Mouse (Mus musculus): ENCODE data around the gene Tysnd1. TPM values are rescaled to one million over a fixed set of nuclear protein-coding genes. Genes with fewer than 3 reads are reported as not detected.

Tysnd1 gene
- total and polyA plus RNA-seq, 3 experiments, result 72.7 to 119 TPM; not detected in 1

GRCm38 (mm10) chr10:61670758-61671157 lies 24.6 kb upstream of the Tysnd1 start:
- TF ChIP-seq CTCF (IDR thresholded peaks at IDR 0.05 in 2 of 3, conservative IDR thresholded peaks at IDR 0.05 in 1 of 3; ENCODE audit: control insufficient read depth in 1 of 3, insufficient read depth in 1 of 3, low read depth in 2 of 3, low read length in 3 of 3, poor library complexity in 1 of 3, severe bottlenecking in 1 of 3), result peak; percentile 19 to 55 (median 32); a peak in 5 of 6 replicates
- TF ChIP-seq MAX (IDR thresholded peaks at IDR 0.05; ENCODE audit: low read length), result no peak
- TF ChIP-seq SIN3A (IDR thresholded peaks at IDR 0.05; ENCODE audit: low read length), result peak; percentile 39; the same call in 1 of the 2 replicates
- peak; percentile 30; the same call in 1 of the 2 replicates for TF ChIP-seq SMC3 (IDR thresholded peaks at IDR 0.05; ENCODE audit: low read depth, low read length)
- TF ChIP-seq MYB (IDR thresholded peaks at IDR 0.05; ENCODE audit: low read depth, low read length), result no peak
- TF ChIP-seq RAD21 (IDR thresholded peaks at IDR 0.05; ENCODE audit: low read depth, low read length), result peak; percentile 18
- no peak for TF ChIP-seq E2F4 (IDR thresholded peaks at IDR 0.05; ENCODE audit: borderline replicate concordance, low read depth, low read length)
- no peak for TF ChIP-seq MEF2A (IDR thresholded peaks at IDR 0.05; ENCODE audit: extremely low read depth, insufficient replicate concordance, low read depth, low read length, poor library complexity, severe bottlenecking)
- TF ChIP-seq MYC (IDR thresholded peaks at IDR 0.05; ENCODE audit: low read depth, low read length), result peak; percentile 74
- no peaks in the 10 kb centered on the region for H3K79me2 ChIP-seq (ENCODE audit: control insufficient read depth, insufficient read depth, low read length, poor library complexity)
- no peak overlapping the region for H3K9ac ChIP-seq (ENCODE audit: control insufficient read depth, low read depth, low read length, poor library complexity, severe bottlenecking)
- H3K36me3 ChIP-seq (ENCODE audit: control insufficient read depth in 1 of 2, insufficient read depth in 2 of 2, low read length in 2 of 2), result peaks cover 22 to 26% of the 10 kb centered on the region in 2 experiments
- peak; percentile 49 for DNase-seq (ENCODE audit: low read depth, low spot score)
- H3K27me3 ChIP-seq (ENCODE audit: control insufficient read depth in 1 of 2, insufficient read depth in 2 of 2, low read length in 2 of 2), result no peaks in the 10 kb centered on the region
- H3K27ac ChIP-seq (ENCODE audit: control insufficient read depth, low read depth, low read length), result peak overlapping the region; percentile 82
- H3K4me1 ChIP-seq (ENCODE audit: control insufficient read depth in 1 of 2, insufficient read depth in 2 of 2, low read length in 2 of 2), result peaks cover 3 to 19% of the 10 kb centered on the region in 2 experiments; a peak in 3 of 4 replicates
- no peaks in the 10 kb centered on the region for H3K9me3 ChIP-seq (replicated peaks; ENCODE audit: insufficient read depth, low read length)
- H3K4me3 ChIP-seq (ENCODE audit: control insufficient read depth in 1 of 2, insufficient read depth in 1 of 2, low read depth in 2 of 2, low read length in 2 of 2), result no peak overlapping the region

GRCm38 (mm10) chr10:61675935-61676334 lies 19.4 kb upstream of the Tysnd1 start:
- Histone ChIP-seq H3K4me3 (ENCODE audit: control insufficient read depth in 1 of 2, insufficient read depth in 1 of 2, low read depth in 2 of 2, low read length in 2 of 2) (peak overlapping the region; percentile 14 to 36), H3K79me2 (ENCODE audit: control insufficient read depth, insufficient read depth, low read length, poor library complexity) (peaks cover 9% of the 10 kb centered on the region), H3K9ac (ENCODE audit: control insufficient read depth, low read depth, low read length, poor library complexity, severe bottlenecking) (peak overlapping the region; percentile 56), H3K9me3 (replicated peaks; ENCODE audit: insufficient read depth, low read length) (no peaks in the 10 kb centered on the region), H3K27ac (ENCODE audit: control insufficient read depth, low read depth, low read length) (peak overlapping the region; percentile 84), H3K27me3 (ENCODE audit: control insufficient read depth in 1 of 2, insufficient read depth in 2 of 2, low read length in 2 of 2) (no peaks in the 10 kb centered on the region), H3K36me3 (ENCODE audit: control insufficient read depth in 1 of 2, insufficient read depth in 2 of 2, low read length in 2 of 2) (peaks cover 8 to 12% of the 10 kb centered on the region in 2 experiments; a peak in 3 of 4 replicates), H3K4me1 (ENCODE audit: control insufficient read depth in 1 of 2, insufficient read depth in 2 of 2, low read length in 2 of 2) (0 out of 4 replicates have a peak, but pooled peaks cover 2 to 3% of the 10 kb centered on the region in 2 experiments)
- no peak for TF ChIP-seq USF1 (IDR thresholded peaks at IDR 0.05; ENCODE audit: low read depth, low read length)
- no peak for TF ChIP-seq GABPA (IDR thresholded peaks at IDR 0.05; ENCODE audit: low read depth, low read length)
- no peak for TF ChIP-seq ZNF384 (IDR thresholded peaks at IDR 0.05; ENCODE audit: low read depth, low read length)
- no peak for TF ChIP-seq POLR2AphosphoS5 (IDR thresholded peaks at IDR 0.05; ENCODE audit: borderline replicate concordance, low read depth, low read length)
- peak in 1 of 2 experiments; percentile 20; a peak in 1 of 4 replicates for TF ChIP-seq POLR2A (IDR thresholded peaks at IDR 0.05; ENCODE audit: control insufficient read depth in 1 of 2, insufficient read depth in 1 of 2, low read depth in 1 of 2, low read length in 2 of 2, poor library complexity in 1 of 2)
- TF ChIP-seq MYC (IDR thresholded peaks at IDR 0.05; ENCODE audit: low read depth, low read length), result no peak
- TF ChIP-seq TBP (IDR thresholded peaks at IDR 0.05; ENCODE audit: low read depth, low read length), result 0 out of 2 replicates have a peak, but pooled peaks have one; percentile 40
- TF ChIP-seq NRF1 (IDR thresholded peaks at IDR 0.05; ENCODE audit: insufficient read depth, low read depth, low read length, poor library complexity, severe bottlenecking), result no peak
- TF ChIP-seq TCF12 (IDR thresholded peaks at IDR 0.05; ENCODE audit: low read depth, low read length), result no peak
- no peak for TF ChIP-seq MAFK (IDR thresholded peaks at IDR 0.05; ENCODE audit: borderline replicate concordance, low read depth, low read length)
- TF ChIP-seq BHLHE40 (IDR thresholded peaks at IDR 0.05; ENCODE audit: borderline replicate concordance, low read depth, low read length), result no peak
- TF ChIP-seq SIN3A (IDR thresholded peaks at IDR 0.05; ENCODE audit: low read length), result peak; percentile 54; the same call in 1 of the 2 replicates
- peak; percentile 79 for TF ChIP-seq ELF1 (IDR thresholded peaks at IDR 0.05; ENCODE audit: low read depth, low read length)
- no peak for TF ChIP-seq POLR2AphosphoS2 (IDR thresholded peaks at IDR 0.05; ENCODE audit: low read length)
- no peak for TF ChIP-seq TAL1 (IDR thresholded peaks at IDR 0.05; ENCODE audit: low read length)
- TF ChIP-seq MEF2A (IDR thresholded peaks at IDR 0.05; ENCODE audit: extremely low read depth, insufficient replicate concordance, low read depth, low read length, poor library complexity, severe bottlenecking), result no peak
- peak; percentile 43; the same call in 1 of the 2 replicates for TF ChIP-seq MAZ (IDR thresholded peaks at IDR 0.05; ENCODE audit: low read depth, low read length)
- TF ChIP-seq HCFC1 (IDR thresholded peaks at IDR 0.05; ENCODE audit: low read depth, low read length), result peak; percentile 64
- no peak for TF ChIP-seq CHD1 (IDR thresholded peaks at IDR 0.05; ENCODE audit: low read depth, low read length)
- TF ChIP-seq E2F4 (IDR thresholded peaks at IDR 0.05; ENCODE audit: borderline replicate concordance, low read depth, low read length), result no peak
- TF ChIP-seq ZMIZ1 (IDR thresholded peaks at IDR 0.05; ENCODE audit: low read depth, low read length), result 0 out of 2 replicates have a peak, but pooled peaks have one; percentile 61
- DNase-seq (ENCODE audit: low read depth, low spot score), result peak; percentile 90
